Mouse (Mus musculus): ENCODE results near the gene Ube2e2. TPM values are rescaled to one million over a fixed set of nuclear protein-coding genes. Genes with fewer than 3 reads are reported as not detected.

The Ube2e2 gene
- 102 and 121 TPM in 2 replicates for polyA plus RNA-seq (2012; rRNA removed)

GRCm38 (mm10) chr14:18893947-18894445, at the start of gene Ube2e2:
Ube2e2 (minus strand) TSS chr14:18894267.

